Mouse (Mus musculus) kidney, adult 8-10 months (tissue): ENCODE measurements around the gene Man1c1.
A peak's percentile ranks its signal among the peaks of the same experiment; 100 is the strongest.

ENCODE experiments used
- DNase-seq, 2 experiments: peaks; one replicate each; pipeline ENCODE4 v3.0.0; 2022

The Man1c1 gene

GRCm38 (mm10) chr4:134723251-134723650 is 19.2 kb upstream of the Man1c1 start:
- DNase-seq, result no peak

DNA sequence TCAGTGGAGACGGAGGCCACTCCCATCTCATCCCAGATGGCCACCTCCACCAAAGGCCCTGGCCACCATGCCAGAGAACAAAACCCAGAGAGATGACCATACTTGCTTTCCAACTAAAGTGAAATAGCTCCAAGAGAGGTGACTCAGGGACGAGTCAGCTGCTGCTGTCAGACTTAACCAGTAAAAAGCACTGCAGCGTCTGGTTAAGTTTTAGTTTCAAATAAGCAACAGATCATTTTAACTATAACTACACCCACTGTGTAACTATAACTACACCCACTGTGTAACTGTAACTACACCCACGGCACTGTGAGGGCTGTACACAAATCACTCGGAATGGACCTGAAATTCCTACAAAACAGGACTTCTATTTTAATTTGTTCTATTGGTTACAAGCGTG is 17.0 kb upstream of the Man1c1 start:
- no peak for DNase-seq

- no peak for DNase-seq
These were observed 16.3 kb upstream of the Man1c1 start for GRCm38 (mm10) chr4:134720371-134720770.

GRCm38 (mm10) chr4:134719489-134719888 is 15.4 kb upstream of the Man1c1 start:
- DNase-seq, result no peak

DNA sequence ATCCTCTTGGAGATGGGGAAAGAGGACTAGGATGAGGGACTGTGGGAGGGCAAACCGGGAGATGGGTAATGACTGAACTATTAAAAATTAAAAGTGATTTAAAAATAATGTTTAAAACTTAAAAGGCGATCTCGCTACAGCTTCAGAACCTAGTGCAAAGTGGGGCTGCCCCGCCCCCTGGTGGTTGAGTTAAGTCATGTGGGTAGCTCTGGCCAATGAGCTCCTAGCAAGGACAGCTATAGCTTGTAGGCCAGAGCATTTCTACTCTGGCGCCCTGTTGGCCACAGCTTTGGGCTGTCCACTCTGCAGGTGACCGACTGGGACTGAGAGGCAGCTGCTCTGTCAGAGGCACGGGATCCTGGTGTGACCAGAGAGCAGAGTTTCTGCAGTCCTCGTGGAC is 9.8 kb upstream of the Man1c1 start:
- DNase-seq, result peak; percentile 62 to 82

GRCm38 (mm10) chr4:134705311-134705710 is 1.2 kb upstream of the Man1c1 start:
- no peak for DNase-seq

GRCm38 (mm10) chr4:134704590-134704989 is 500 bp upstream of the Man1c1 start:
- no peak for DNase-seq

GRCm38 (mm10) chr4:134702981-134703834 is 882 bp downstream of the Man1c1 start:
- DNase-seq, result peak in 1 of 2 experiments; percentile 32

- DNase-seq, result peak in 1 of 2 experiments; percentile 63
These were observed 2.2 kb downstream of the Man1c1 start for GRCm38 (mm10) chr4:134701934-134702333.

GRCm38 (mm10) chr4:134700911-134701310 is 3.2 kb downstream of the Man1c1 start:
- DNase-seq, result no peak

GRCm38 (mm10) chr4:134693202-134693940 is 10.7 kb downstream of the Man1c1 start:
- DNase-seq, result no peak

GRCm38 (mm10) chr4:134692388-134692787 is 11.7 kb downstream of the Man1c1 start:
- DNase-seq, result no peak

DNA sequence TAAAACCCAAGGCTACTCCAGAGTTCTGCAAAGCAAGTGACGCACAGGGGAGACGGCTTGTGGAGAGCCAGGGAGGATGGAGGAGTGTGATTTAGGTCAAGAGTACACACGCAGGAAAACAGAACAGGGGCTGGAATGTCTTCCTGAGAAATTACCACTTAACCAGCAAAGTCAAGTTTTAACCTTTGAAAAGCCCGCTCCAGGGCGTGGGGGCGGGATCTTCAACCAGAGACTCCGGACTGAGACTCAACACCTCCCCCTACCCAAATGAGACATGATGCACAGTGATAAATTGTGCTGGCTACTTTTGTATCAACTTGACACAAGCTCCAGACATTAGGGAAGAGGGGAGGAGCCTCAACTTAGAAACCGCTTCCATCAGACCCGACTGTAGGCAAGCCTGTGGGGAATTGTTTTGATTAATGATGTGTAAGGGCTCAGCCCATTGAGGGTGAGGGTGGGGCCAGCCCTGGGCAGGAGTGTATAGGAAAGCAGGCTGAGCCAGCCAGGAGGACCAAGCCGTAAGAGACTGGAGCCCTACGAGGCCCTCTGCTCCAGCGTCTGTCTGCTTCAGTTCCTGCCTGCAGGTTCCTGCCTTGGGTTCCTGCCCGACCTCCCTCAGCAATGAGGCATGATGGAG is 17.9 kb downstream of the Man1c1 start:
- no peak for DNase-seq

GRCm38 (mm10) chr4:134684637-134685338 is 19.3 kb downstream of the Man1c1 start:
- no peak for DNase-seq

- DNase-seq, result no peak
These were observed 20.2 kb downstream of the Man1c1 start for GRCm38 (mm10) chr4:134683892-134684291.

DNA sequence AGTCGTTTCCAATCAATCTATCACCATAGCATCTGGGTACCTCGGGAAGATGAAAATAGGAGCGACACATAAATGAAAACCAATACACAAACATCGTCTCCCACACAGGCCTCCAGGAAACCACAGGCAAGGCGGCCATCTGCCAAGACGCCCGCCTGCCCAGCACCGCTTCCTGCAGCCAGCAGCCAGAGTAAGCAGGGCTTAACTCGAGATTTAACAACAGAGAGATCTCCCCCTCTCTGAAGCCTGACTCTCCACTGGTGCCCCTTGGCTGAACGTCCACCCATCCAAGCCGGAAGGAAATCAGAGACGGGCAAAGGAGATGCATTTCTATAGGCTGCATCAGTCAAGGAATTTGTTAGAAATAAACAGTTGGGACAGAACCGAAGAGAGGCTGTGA is 21.1 kb downstream of the Man1c1 start:
- DNase-seq, result no peak

DNA sequence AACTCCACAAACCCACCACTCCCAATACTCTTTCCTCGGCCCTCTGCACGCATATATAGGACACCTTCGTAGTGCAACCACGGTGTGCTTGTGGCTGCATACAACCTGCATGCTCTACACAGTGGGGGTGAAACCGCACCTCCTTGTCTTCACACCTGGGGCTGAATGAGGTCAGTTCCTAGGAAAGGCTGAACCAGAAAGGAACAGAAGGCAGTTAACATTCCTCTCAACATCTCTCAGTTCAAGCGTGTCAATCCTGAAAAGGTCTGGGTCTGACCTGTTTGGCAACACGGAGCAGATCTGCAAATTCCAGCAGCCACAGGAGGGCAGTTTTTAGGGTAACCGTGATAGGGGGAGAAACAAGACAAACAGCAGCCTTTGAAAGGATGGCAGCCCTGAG is 21.7 kb downstream of the Man1c1 start:
- DNase-seq, result no peak

- DNase-seq, result no peak
These were observed 22.3 kb downstream of the Man1c1 start for GRCm38 (mm10) chr4:134681819-134682218.

DNA sequence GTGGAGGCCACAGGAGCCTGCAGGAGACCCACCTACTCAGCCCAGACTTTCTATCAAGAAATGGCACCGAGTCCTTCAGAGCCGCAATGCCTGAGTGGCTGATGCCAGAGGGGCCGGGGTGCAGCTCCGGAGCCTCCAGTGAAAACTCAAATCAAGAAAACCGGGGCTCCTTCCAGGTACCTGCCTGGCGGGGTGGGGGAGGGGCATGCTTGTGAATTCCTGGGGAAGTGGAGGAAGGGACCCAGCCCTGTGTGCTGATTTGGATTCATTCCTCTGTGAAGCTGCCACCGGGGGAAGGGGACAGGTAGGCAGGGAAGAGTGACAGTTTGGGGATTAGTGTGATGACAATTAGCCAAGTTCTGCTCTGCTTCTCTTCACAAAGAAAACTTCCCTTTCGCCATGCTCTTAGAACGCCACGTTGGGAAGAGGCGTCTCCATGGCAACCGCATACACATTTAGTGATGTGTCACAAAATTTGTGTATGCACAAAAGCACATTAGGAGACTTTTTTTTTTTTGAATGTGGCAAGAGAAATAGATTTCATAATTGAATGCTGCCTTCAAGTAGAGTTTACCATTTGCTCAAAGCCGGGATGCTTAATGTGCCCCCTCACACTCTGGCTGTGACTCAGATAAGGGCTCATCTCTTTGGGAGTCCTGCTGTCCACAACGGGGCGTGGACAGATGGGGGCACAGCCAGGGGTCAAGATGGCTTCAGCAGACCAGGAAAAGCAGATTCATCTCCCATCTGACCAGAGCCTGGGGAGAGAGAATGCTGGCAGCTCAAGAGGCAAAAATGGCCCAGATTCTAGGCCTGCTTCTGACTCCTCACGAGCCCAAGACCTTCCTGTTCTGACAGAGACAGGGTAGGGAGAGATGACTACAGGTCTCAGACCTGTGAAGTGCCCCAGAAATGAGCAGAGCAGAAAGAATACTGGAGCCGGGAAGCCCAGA is 26.3 kb downstream of the Man1c1 start:
- no peak for DNase-seq

DNA sequence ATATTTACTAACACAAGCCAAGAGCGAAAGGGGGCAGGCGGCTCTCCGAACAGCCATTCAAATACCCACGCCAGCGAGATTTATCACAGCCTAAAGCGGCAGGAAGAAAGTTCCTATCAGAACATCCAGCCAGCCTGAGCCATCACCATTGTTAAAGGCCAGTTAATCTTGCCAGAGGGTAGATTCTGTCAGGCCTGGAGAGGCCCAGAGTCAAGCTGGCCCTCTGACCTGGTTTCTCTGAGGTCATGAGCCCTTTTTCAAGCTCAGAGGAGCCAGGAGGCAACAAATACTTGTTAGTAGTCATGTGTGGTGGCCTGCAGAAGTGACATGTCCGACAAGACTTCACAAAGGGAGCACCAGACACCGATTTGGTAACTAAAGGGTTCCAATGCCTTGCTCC is 28.3 kb downstream of the Man1c1 start:
- no peak for DNase-seq

DNA sequence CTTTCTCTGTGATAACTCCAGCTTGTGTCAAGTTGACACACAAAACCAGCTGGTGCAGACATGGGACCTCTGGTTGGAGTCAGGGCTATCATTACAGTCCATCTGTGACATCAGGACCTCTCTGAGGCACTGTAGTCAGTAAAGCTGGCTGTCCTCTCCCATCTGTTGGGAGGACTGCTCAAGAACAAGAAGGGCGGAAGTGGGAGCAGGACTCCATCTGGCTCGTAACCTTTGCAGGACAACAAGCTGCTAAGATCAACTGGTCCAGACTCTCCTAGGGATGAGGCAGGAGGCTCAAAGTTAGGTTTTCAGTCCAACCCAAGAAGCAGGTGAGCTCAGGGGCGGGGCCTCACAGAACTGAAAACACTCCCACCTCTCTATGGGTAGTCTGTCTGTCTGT is 29.1 kb downstream of the Man1c1 start:
- DNase-seq, result no peak
